Mouse (Mus musculus) lung, postnatal 0 days (tissue): ENCODE results near the gene Selenoo. TPM values are rescaled to one million over a fixed set of nuclear protein-coding genes. Genes with fewer than 3 reads are reported as not detected.

Experiments used
- ATAC-seq: fragments of 200-750 bp; cut with Nextera tagmentation; 2 replicates; pipeline ENCODE4 v1.8.0; 2017; ENCODE audit warnings: moderate library complexity
- DNase-seq: peaks from one replicate; pipeline ENCODE4 v3.0.0-alpha.2; 2016; ENCODE audit warnings: low spot score
- H3K27ac ChIP-seq: fragments of 300-500 bp; sonication (generic); 2 replicates; pipeline ENCODE4 v1.5.1; 2014; ENCODE audit warnings: antibody characterized with exemption, mild to moderate bottlenecking, low read length, mixed read lengths
- H3K27me3 ChIP-seq: fragments of 300-500 bp; sonication (generic); replicated peaks from 2 replicates; pipeline ENCODE4 v1.6.1; 2014; ENCODE audit warnings: low read length, mixed read lengths; ENCODE audit not compliant: insufficient read depth
- H3K36me3 ChIP-seq: fragments of 300-500 bp; sonication (generic); 2 replicates; pipeline ENCODE4 v1.6.1; 2014; ENCODE audit warnings: low read length, mixed read lengths; ENCODE audit not compliant: insufficient read depth
- H3K4me1 ChIP-seq: fragments of 300-500 bp; sonication (generic); 2 replicates; pipeline ENCODE4 v1.6.1; 2014; ENCODE audit warnings: antibody characterized with exemption, low read depth, low read length, mixed read lengths; ENCODE audit not compliant: insufficient read depth
- H3K4me2 ChIP-seq: fragments of 300-500 bp; sonication (generic); replicated peaks from 2 replicates; pipeline ENCODE4 v1.6.1; 2014; ENCODE audit warnings: low read depth, mild to moderate bottlenecking, low read length, moderate library complexity, mixed read lengths
- H3K4me3 ChIP-seq: fragments of 300-500 bp; sonication (generic); 2 replicates; pipeline ENCODE4 v1.5.1; 2014; ENCODE audit warnings: low read depth, low read length
- H3K9ac ChIP-seq: fragments of 300-500 bp; sonication (generic); replicated peaks from 2 replicates; pipeline ENCODE4 v1.6.1; 2014; ENCODE audit warnings: low read depth, mild to moderate bottlenecking
- H3K9me3 ChIP-seq: fragments of 300-500 bp; sonication (generic); 2 replicates; pipeline ENCODE4 v1.6.1; 2016; ENCODE audit warnings: low read length, mixed read lengths
- CTCF ChIP-seq: IDR thresholded peaks from 2 replicates; pipeline ENCODE4 v1.5.1; 2016; ENCODE audit warnings: antibody characterized with exemption, mild to moderate bottlenecking
- EP300 ChIP-seq: IDR thresholded peaks from 2 replicates; pipeline ENCODE4 v1.6.1; 2016; ENCODE audit warnings: antibody characterized with exemption, mild to moderate bottlenecking, control low read depth
- WGBS: fragments of 180-500 bp; shearing (Covaris S2); extraction: QIAGEN DNeasy Blood & Tissue Kit; methylation state at CpG from one replicate; pipeline ENCODE4 v1.1.7; 2014; 5-methylcytosine and 5-hydroxymethylcytosine counted together
- polyA plus RNA-seq: library from polyadenylated mRNA; unstranded; fragments of >200 nt; fragmentation: Nextera tagmentation; extraction: Ambion mirVana; gene quantifications from 2 replicates; pipeline ENCODE4 v1.2.1, GENCODE M21; 2015

Gene Selenoo
- polyA plus RNA-seq, 1 experiment from 2014 or later: 16.0 TPM

- H3K4me1 ChIP-seq: peaks cover 7% of the 10 kb centered on the region; the same call in 1 of the 2 replicates
- no peak for ATAC-seq
- 65% methylated on average over 11 of the region's 11 CpGs for WGBS
- DNase-seq: no peak
- H3K36me3 ChIP-seq: no peaks in the 10 kb centered on the region
- no peak overlapping the region for H3K4me3 ChIP-seq
- TF ChIP-seq EP300: no peak
- TF ChIP-seq CTCF: no peak
- no peak overlapping the region for H3K9ac ChIP-seq
- peaks cover 13% of the 10 kb centered on the region; the same call in 1 of the 2 replicates for H3K27me3 ChIP-seq
- no peaks in the 10 kb centered on the region for H3K9me3 ChIP-seq
- no peak overlapping the region for H3K4me2 ChIP-seq
- no peak overlapping the region for H3K27ac ChIP-seq
These were observed 48.6 kb downstream of the Selenoo start for GRCm38 (mm10) chr15:89137378-89138045.

DNA sequence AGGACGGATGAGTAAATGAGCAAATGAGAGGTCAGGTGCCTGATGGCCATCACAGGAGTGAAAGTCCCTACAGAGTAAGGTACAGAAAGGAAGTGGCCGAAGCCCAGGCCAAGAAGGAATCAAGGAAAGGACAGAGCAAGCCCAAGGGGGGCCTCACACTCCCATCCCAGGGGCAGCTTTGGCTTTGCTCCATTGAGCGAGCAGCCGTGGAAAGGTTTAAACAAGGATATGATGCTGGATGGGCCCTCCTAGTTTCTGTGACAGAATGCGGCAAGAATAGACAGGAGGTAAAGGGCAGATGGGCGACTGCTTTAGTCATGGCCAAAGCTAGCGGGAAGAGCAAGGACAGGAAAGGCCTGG is 49.1 kb downstream of the Selenoo start:
- DNase-seq: no peak
- Histone ChIP-seq H3K9me3 (no peaks in the 10 kb centered on the region), H3K4me2 (no peak overlapping the region), H3K27ac (no peak overlapping the region), H3K4me3 (no peak overlapping the region), H3K9ac (no peak overlapping the region), H3K27me3 (peaks cover 13% of the 10 kb centered on the region; the same call in 1 of the 2 replicates), H3K36me3 (no peaks in the 10 kb centered on the region), H3K4me1 (peaks cover 7% of the 10 kb centered on the region; the same call in 1 of the 2 replicates)
- TF ChIP-seq CTCF (no peak), EP300 (no peak)
- no peak for ATAC-seq
- WGBS: 82% methylated on average over 7 of the region's 7 CpGs

GRCm38 (mm10) chr15:89138531-89138930 is 49.6 kb downstream of the Selenoo start:
- H3K27me3 ChIP-seq: peaks cover 13% of the 10 kb centered on the region; the same call in 1 of the 2 replicates
- H3K9me3 ChIP-seq: no peaks in the 10 kb centered on the region
- no peaks in the 10 kb centered on the region for H3K36me3 ChIP-seq
- H3K4me3 ChIP-seq: no peak overlapping the region
- H3K9ac ChIP-seq: no peak overlapping the region
- H3K4me2 ChIP-seq: no peak overlapping the region
- peaks cover 7% of the 10 kb centered on the region; the same call in 1 of the 2 replicates for H3K4me1 ChIP-seq
- WGBS: 82% methylated on average over 6 of the region's 6 CpGs
- H3K27ac ChIP-seq: no peak overlapping the region
- DNase-seq: no peak
- no peak for ATAC-seq
- TF ChIP-seq EP300: no peak

- no peak for TF ChIP-seq EP300
- TF ChIP-seq CTCF: no peak
- peak; percentile 36 for DNase-seq
- H3K9me3 ChIP-seq: no peaks in the 10 kb centered on the region
- peak overlapping the region; percentile 34 for H3K9ac ChIP-seq
- H3K27ac ChIP-seq: peak overlapping the region; percentile 51; the same call in 1 of the 2 replicates
- peaks cover 7% of the 10 kb centered on the region; the same call in 1 of the 2 replicates for H3K4me1 ChIP-seq
- H3K4me2 ChIP-seq: peak overlapping the region; percentile 90
- H3K36me3 ChIP-seq: no peaks in the 10 kb centered on the region
- ATAC-seq: peak; percentile 53
- H3K27me3 ChIP-seq: peaks cover 13% of the 10 kb centered on the region; the same call in 1 of the 2 replicates
- H3K4me3 ChIP-seq: peak overlapping the region; percentile 53
- WGBS: under 1% methylated on average over 51 of the region's 53 CpGs
These were observed 51.3 kb downstream of the Selenoo start for GRCm38 (mm10) chr15:89140048-89140658.

DNA sequence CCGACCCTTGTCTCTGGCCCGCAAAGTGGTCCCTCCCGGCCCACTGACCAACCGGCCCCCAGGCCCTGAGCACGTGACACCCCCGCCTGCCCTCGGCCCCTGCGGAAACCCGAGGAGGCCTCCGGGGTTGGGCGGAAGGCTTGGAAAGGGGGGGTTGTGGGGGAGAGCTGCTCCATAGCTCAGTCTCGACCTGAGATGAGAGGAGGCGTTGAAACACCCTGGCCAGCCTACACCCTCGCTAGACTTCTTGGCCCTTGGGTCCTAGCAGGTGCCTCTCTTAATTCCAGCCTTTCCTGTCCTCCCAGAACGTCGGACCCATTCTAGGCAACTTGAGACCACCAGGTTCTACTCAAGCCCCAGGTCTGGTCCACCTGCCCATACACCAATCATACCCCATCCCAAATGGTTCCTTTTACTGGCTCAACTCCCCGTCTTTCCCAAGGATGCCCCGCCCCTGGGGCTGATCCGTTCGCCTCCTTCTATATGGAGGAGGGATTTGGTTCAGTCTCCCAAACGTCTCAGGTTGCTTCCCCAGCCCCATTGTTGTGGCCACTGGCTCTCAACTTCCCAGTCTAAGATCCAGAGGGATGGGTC is 51.9 kb downstream of the Selenoo start, which contains the start of gene Mapk12:
TSS of gene Mapk12 (minus strand) at position 45 of the 594 bp plus-strand sequence.
- peaks cover 15% of the 10 kb centered on the region; the same call in 1 of the 2 replicates for H3K27me3 ChIP-seq
- peaks cover 7% of the 10 kb centered on the region; the same call in 1 of the 2 replicates for H3K4me1 ChIP-seq
- peak within 1 kb of the TSS; percentile 34 for H3K9ac ChIP-seq
- H3K4me2 ChIP-seq: peak within 1 kb of the TSS; percentile 90
- DNase-seq (peak; percentile 62), ATAC-seq (peak; percentile 81)
- H3K4me3 ChIP-seq: peak within 1 kb of the TSS; percentile 53
- 2% methylated on average over 21 of the region's 21 CpGs for WGBS
- H3K27ac ChIP-seq: peak within 1 kb of the TSS; percentile 51; the same call in 1 of the 2 replicates
- H3K9me3 ChIP-seq: no peaks in the 10 kb centered on the region
- H3K36me3 ChIP-seq: no peaks in the 10 kb centered on the region
- TF ChIP-seq EP300 (no peak), CTCF (no peak)

GRCm38 (mm10) chr15:89141443-89141842 is 52.6 kb downstream of the Selenoo start:
- Histone ChIP-seq H3K27ac (no peak overlapping the region), H3K4me3 (no peak overlapping the region), H3K9ac (no peak overlapping the region), H3K36me3 (no peaks in the 10 kb centered on the region), H3K4me2 (no peak overlapping the region), H3K27me3 (peaks cover 21% of the 10 kb centered on the region), H3K9me3 (no peaks in the 10 kb centered on the region), H3K4me1 (peaks cover 8% of the 10 kb centered on the region; the same call in 1 of the 2 replicates)
- no peak for DNase-seq
- no peak for ATAC-seq
- 14% methylated on average over 5 of the region's 5 CpGs for WGBS
- TF ChIP-seq EP300: no peak
- TF ChIP-seq CTCF: no peak
